Mouse (Mus musculus): ENCODE measurements around the gene Hoxc9. TPM values are rescaled to one million over a fixed set of nuclear protein-coding genes. Genes with fewer than 3 reads are reported as not detected.

Hoxc9 gene
- polyA plus RNA-seq, 1 experiment from 2014 or later: 7.4 TPM

GRCm38 (mm10) chr15:102981379-102982288 lies 5.4 kb downstream of the Hoxc9 start:
- ATAC-seq (ENCODE audit: low FRiP score, low TSS enrichment): no peak; the same call in 1 of the 2 replicates
- H3K27ac ChIP-seq (ENCODE audit: low read length): peak overlapping the region; percentile 96
- peak overlapping the region; percentile 84 for H3K4me2 ChIP-seq (replicated peaks; ENCODE audit: low read depth, low read length)
- peak overlapping the region; percentile 74 for H3K4me3 ChIP-seq (ENCODE audit: low read length)
- no peaks in the 10 kb centered on the region for H3K9me3 ChIP-seq (ENCODE audit: low read length)
- no peaks in the 10 kb centered on the region for H3K36me3 ChIP-seq (ENCODE audit: insufficient read depth, low read length)
- peaks cover 25% of the 10 kb centered on the region for H3K27me3 ChIP-seq (ENCODE audit: insufficient read depth, low read length)
- peaks cover 65% of the 10 kb centered on the region for H3K4me1 ChIP-seq (ENCODE audit: insufficient read depth, low read length)
- H3K9ac ChIP-seq (replicated peaks; ENCODE audit: low read length): peak overlapping the region; percentile 97
- under 1% methylated on average over 88 of the region's 88 CpGs for WGBS

GRCm38 (mm10) chr15:102983716-102984115 lies 7.5 kb downstream of the Hoxc9 start:
- peak overlapping the region; percentile 78 for H3K27ac ChIP-seq (ENCODE audit: low read length)
- H3K4me1 ChIP-seq (ENCODE audit: insufficient read depth, low read length): peaks cover 73% of the 10 kb centered on the region
- peaks cover 35% of the 10 kb centered on the region for H3K27me3 ChIP-seq (ENCODE audit: insufficient read depth, low read length)
- no peaks in the 10 kb centered on the region for H3K9me3 ChIP-seq (ENCODE audit: low read length)
- no peak for ATAC-seq (ENCODE audit: low FRiP score, low TSS enrichment)
- H3K36me3 ChIP-seq (ENCODE audit: insufficient read depth, low read length): no peaks in the 10 kb centered on the region
- peak overlapping the region; percentile 74 for H3K4me3 ChIP-seq (ENCODE audit: low read length)
- 10% methylated on average over 12 of the region's 12 CpGs for WGBS
- peak overlapping the region; percentile 77 for H3K9ac ChIP-seq (replicated peaks; ENCODE audit: low read length)
- H3K4me2 ChIP-seq (replicated peaks; ENCODE audit: low read depth, low read length): peak overlapping the region; percentile 84

GRCm38 (mm10) chr15:102984521-102984920 lies 8.3 kb downstream of the Hoxc9 start:
- 14% methylated on average over 10 of the region's 10 CpGs for WGBS
- Histone ChIP-seq H3K4me2 (replicated peaks; ENCODE audit: low read depth, low read length) (peak overlapping the region; percentile 84), H3K9ac (replicated peaks; ENCODE audit: low read length) (peak overlapping the region; percentile 56), H3K27me3 (ENCODE audit: insufficient read depth, low read length) (peaks cover 35% of the 10 kb centered on the region), H3K9me3 (ENCODE audit: low read length) (no peaks in the 10 kb centered on the region), H3K4me3 (ENCODE audit: low read length) (peak overlapping the region; percentile 18; the same call in 1 of the 2 replicates), H3K4me1 (ENCODE audit: insufficient read depth, low read length) (peaks cover 67% of the 10 kb centered on the region), H3K36me3 (ENCODE audit: insufficient read depth, low read length) (no peaks in the 10 kb centered on the region), H3K27ac (ENCODE audit: low read length) (peak overlapping the region; percentile 68)
- ATAC-seq (ENCODE audit: low FRiP score, low TSS enrichment): no peak

GRCm38 (mm10) chr15:102984925-102985324 lies 8.7 kb downstream of the Hoxc9 start:
- H3K4me1 ChIP-seq (ENCODE audit: insufficient read depth, low read length): peaks cover 67% of the 10 kb centered on the region
- H3K9ac ChIP-seq (replicated peaks; ENCODE audit: low read length): peak overlapping the region; percentile 56
- peak overlapping the region; percentile 68 for H3K27ac ChIP-seq (ENCODE audit: low read length)
- no peaks in the 10 kb centered on the region for H3K36me3 ChIP-seq (ENCODE audit: insufficient read depth, low read length)
- ATAC-seq (ENCODE audit: low FRiP score, low TSS enrichment): no peak; the same call in 1 of the 2 replicates
- peak overlapping the region; percentile 84 for H3K4me2 ChIP-seq (replicated peaks; ENCODE audit: low read depth, low read length)
- H3K4me3 ChIP-seq (ENCODE audit: low read length): no peak overlapping the region
- 16% methylated on average over 3 of the region's 3 CpGs for WGBS
- peaks cover 35% of the 10 kb centered on the region for H3K27me3 ChIP-seq (ENCODE audit: insufficient read depth, low read length)
- no peaks in the 10 kb centered on the region for H3K9me3 ChIP-seq (ENCODE audit: low read length)

GRCm38 (mm10) chr15:102987124-102987833 lies 11.0 kb downstream of the Hoxc9 start:
- Histone ChIP-seq H3K9ac (replicated peaks; ENCODE audit: low read length) (peak overlapping the region; percentile 51), H3K27me3 (ENCODE audit: insufficient read depth, low read length) (peaks cover 44% of the 10 kb centered on the region), H3K27ac (ENCODE audit: low read length) (peak overlapping the region; percentile 78), H3K4me1 (ENCODE audit: insufficient read depth, low read length) (peaks cover 75% of the 10 kb centered on the region), H3K36me3 (ENCODE audit: insufficient read depth, low read length) (no peaks in the 10 kb centered on the region), H3K9me3 (ENCODE audit: low read length) (no peaks in the 10 kb centered on the region), H3K4me3 (ENCODE audit: low read length) (no peak overlapping the region), H3K4me2 (replicated peaks; ENCODE audit: low read depth, low read length) (peak overlapping the region; percentile 26)
- 6% methylated on average over 21 of the region's 21 CpGs for WGBS
- ATAC-seq (ENCODE audit: low FRiP score, low TSS enrichment): 0 out of 2 replicates have a peak, but pooled peaks have one; percentile 17

GRCm38 (mm10) chr15:102988078-102988477 lies 11.8 kb downstream of the Hoxc9 start:
- Histone ChIP-seq H3K36me3 (ENCODE audit: insufficient read depth, low read length) (no peaks in the 10 kb centered on the region), H3K9ac (replicated peaks; ENCODE audit: low read length) (no peak overlapping the region), H3K27ac (ENCODE audit: low read length) (no peak overlapping the region), H3K27me3 (ENCODE audit: insufficient read depth, low read length) (peaks cover 48% of the 10 kb centered on the region), H3K4me1 (ENCODE audit: insufficient read depth, low read length) (peaks cover 74% of the 10 kb centered on the region), H3K9me3 (ENCODE audit: low read length) (no peaks in the 10 kb centered on the region), H3K4me3 (ENCODE audit: low read length) (no peak overlapping the region), H3K4me2 (replicated peaks; ENCODE audit: low read depth, low read length) (no peak overlapping the region)
- 50% methylated on average over 5 of the region's 5 CpGs for WGBS
- no peak for ATAC-seq (ENCODE audit: low FRiP score, low TSS enrichment)

GRCm38 (mm10) chr15:102990461-102991397 lies 14.5 kb downstream of the Hoxc9 start, which contains the start of gene Hoxc8:
Gene Hoxc8 (plus strand): TSS chr15:102990607.
- H3K4me3 ChIP-seq (ENCODE audit: low read length): peak within 1 kb of the TSS; percentile 48
- peak; percentile 36; the same call in 1 of the 2 replicates for ATAC-seq (ENCODE audit: low FRiP score, low TSS enrichment)
- H3K27ac ChIP-seq (ENCODE audit: low read length): peak within 1 kb of the TSS; percentile 86
- peak within 1 kb of the TSS; percentile 65 for H3K9ac ChIP-seq (replicated peaks; ENCODE audit: low read length)
- no peaks in the 10 kb centered on the region for H3K36me3 ChIP-seq (ENCODE audit: insufficient read depth, low read length)
- H3K9me3 ChIP-seq (ENCODE audit: low read length): no peaks in the 10 kb centered on the region
- 2% methylated on average over 65 of the region's 69 CpGs for WGBS
- H3K4me2 ChIP-seq (replicated peaks; ENCODE audit: low read depth, low read length): peak within 1 kb of the TSS; percentile 63
- H3K4me1 ChIP-seq (ENCODE audit: insufficient read depth, low read length): peaks cover 66% of the 10 kb centered on the region
- peaks cover 54% of the 10 kb centered on the region for H3K27me3 ChIP-seq (ENCODE audit: insufficient read depth, low read length)

GRCm38 (mm10) chr15:102991782-102992181 lies 15.5 kb downstream of the Hoxc9 start:
- Histone ChIP-seq H3K4me3 (ENCODE audit: low read length) (peak overlapping the region; percentile 48), H3K27ac (ENCODE audit: low read length) (peak overlapping the region; percentile 86)

GRCm38 (mm10) chr15:102992206-102992605 lies 16.0 kb downstream of the Hoxc9 start:
- Histone ChIP-seq H3K36me3 (ENCODE audit: insufficient read depth, low read length) (no peaks in the 10 kb centered on the region), H3K4me1 (ENCODE audit: insufficient read depth, low read length) (peaks cover 63% of the 10 kb centered on the region), H3K4me2 (replicated peaks; ENCODE audit: low read depth, low read length) (peak overlapping the region; percentile 63), H3K27ac (ENCODE audit: low read length) (peak overlapping the region; percentile 86), H3K9ac (replicated peaks; ENCODE audit: low read length) (peak overlapping the region; percentile 65), H3K27me3 (ENCODE audit: insufficient read depth, low read length) (peaks cover 42% of the 10 kb centered on the region), H3K4me3 (ENCODE audit: low read length) (peak overlapping the region; percentile 48), H3K9me3 (ENCODE audit: low read length) (no peaks in the 10 kb centered on the region)
- no peak for ATAC-seq (ENCODE audit: low FRiP score, low TSS enrichment)
- 16% methylated on average over 11 of the region's 11 CpGs for WGBS

More at GRCm38 (mm10) chr15:102991782-102992181, 15.5 kb downstream of the Hoxc9 start:
- WGBS: 11% methylated on average over 7 of the region's 7 CpGs
- peak overlapping the region; percentile 63 for H3K4me2 ChIP-seq (replicated peaks; ENCODE audit: low read depth, low read length)
- no peaks in the 10 kb centered on the region for H3K9me3 ChIP-seq (ENCODE audit: low read length)
- H3K9ac ChIP-seq (replicated peaks; ENCODE audit: low read length): peak overlapping the region; percentile 65
- ATAC-seq (ENCODE audit: low FRiP score, low TSS enrichment): no peak
- no peaks in the 10 kb centered on the region for H3K36me3 ChIP-seq (ENCODE audit: insufficient read depth, low read length)
- H3K4me1 ChIP-seq (ENCODE audit: insufficient read depth, low read length): peaks cover 65% of the 10 kb centered on the region
- H3K27me3 ChIP-seq (ENCODE audit: insufficient read depth, low read length): peaks cover 45% of the 10 kb centered on the region
